Mouse (Mus musculus) layer of hippocampus, adult 9-10 months (tissue): Measurements from ENCODE around the gene Olfr552.
A peak's percentile ranks its signal among the peaks of the same experiment; 100 is the strongest.
"Not testable (repeated sequence)": the region's sequence is repeated elsewhere in the genome, so short reads cannot be mapped to it uniquely, and the experiment has no call there.

ENCODE experiments used
- DNase-seq: peaks from one replicate; pipeline ENCODE4 v3.0.0; 2022; ENCODE audit warnings: low spot score

Gene Olfr552

DNA sequence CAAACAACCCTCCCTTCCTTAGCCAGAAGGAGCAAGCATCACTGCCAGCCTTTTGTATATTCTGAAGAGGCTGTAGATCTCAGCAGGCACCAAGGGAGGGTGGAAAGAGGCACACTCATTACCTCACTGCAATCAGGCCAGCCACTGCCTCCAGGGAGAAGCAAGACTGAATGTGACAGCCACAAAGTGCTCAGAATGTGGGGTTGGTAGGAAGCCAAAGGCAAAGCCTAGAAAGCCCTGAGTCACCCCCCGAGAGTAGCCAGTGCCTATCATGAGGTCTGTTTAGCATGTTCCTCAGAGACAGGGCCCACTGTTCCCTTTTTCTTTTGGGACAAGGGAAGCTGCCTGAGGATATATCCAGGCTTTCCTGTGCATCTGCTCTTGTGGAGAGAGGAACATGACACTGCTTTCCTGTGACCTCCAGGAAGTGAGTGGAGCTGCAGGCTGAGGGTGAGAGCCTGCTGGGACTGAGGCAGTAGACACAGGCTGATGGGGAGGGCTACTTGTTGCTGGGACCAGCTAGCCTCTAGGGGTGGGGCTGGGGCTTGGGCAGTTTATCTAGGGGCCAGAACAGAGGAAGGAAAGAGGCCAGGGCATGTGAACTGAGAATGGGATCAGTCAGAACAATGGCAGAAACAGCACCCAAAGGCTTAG lies at the start of gene Olfr552:
Gene Olfr552 (plus strand): TSS at position 393 of the 654 bp plus-strand sequence.
- no peak for DNase-seq

DNA sequence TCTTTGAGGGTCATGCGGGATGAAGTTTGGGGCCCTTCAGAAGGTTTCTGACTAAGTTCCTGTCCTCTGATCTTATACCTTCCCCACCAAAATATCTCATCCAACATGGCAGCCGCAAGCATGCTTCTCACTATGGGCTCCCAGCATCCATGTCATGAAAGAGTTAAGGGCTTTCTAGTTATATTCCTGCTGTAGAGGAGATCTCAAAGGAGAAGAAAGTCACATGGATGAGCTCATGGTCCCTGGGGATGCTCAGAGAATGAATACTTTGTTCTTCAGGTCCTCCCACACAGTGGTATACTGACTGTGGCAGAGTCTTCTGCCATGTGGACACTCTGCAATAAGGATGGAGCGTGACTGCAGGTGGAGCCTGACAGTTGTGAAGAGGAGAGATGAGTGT lies 48.0 kb upstream of the Olfr552 start, which contains the start of gene Olfr549:
Gene Olfr549 (plus strand): TSS at position 301 of the 400 bp plus-strand sequence.
- no peak for DNase-seq

DNA sequence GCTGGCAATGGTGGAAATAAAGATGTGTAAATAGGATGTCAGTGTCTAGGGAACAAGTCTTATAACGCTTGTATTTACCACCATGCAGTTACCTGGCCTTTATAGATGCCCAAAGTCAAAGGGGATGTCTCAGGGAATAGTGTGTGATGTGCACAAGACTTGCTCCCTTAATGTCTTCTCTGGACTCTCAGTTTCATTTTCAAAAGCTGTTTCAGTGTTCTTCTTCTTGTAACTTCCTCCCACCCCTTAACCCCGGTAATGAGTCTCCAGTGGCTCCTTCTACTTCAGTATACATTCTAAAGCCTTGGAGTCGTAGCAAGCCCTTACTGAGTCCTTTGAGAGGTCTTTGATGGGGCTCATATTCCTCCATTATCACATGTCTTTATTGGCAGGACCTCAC lies 44.3 kb upstream of the Olfr552 start:
- no peak for DNase-seq

DNA sequence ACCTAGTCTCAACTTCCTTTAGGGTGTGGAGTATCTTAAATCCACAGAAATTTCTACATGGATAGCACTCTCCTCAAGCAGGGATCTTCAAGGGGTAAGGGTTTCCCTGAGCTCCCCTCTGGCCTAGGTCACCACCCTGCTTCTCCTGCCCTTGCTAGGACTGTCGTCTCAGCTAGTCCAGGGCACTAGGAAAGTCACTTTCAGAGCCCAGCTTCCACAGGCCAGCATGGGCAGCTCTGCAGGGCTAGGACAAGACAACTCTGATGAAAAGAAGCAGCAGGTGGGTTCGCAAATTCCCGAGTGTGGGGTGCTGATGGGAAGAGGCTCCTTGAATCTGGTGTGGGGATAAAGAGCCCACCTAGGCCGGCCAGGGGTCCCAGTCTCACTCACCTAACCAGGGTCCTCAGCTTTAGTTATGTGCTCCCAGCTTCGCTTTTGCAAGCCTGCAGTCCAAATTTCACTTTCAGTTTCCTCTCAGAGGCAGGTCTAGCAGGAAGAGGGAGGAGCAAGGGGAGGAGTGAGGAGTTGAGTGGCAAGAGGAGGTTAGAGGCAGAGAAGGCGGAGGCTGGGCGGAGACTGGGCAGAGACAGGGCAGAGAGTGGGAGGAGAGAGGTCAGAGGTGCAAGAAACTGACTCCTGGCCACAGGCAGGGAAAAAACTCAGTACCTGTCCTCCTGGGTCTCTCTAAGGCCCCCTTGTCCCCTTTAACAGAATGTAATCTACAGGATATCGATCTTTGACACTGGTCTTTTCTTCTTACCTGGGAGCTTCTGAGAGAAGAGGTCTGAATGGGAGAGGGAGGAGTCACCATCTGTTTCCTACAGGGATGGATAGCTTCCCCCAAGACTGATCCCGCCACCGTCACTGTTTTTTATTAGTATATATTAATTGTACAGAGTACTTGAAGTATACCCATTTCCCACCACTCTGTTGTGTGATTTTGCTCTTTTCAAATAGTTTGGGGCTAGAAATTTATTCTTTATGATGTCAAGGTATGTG lies 32.3 kb upstream of the Olfr552 start, which contains the start of gene Trim21:
Gene Trim21 (minus strand): TSS at position 488 of the 999 bp plus-strand sequence.
- DNase-seq = peak; percentile 30

DNA sequence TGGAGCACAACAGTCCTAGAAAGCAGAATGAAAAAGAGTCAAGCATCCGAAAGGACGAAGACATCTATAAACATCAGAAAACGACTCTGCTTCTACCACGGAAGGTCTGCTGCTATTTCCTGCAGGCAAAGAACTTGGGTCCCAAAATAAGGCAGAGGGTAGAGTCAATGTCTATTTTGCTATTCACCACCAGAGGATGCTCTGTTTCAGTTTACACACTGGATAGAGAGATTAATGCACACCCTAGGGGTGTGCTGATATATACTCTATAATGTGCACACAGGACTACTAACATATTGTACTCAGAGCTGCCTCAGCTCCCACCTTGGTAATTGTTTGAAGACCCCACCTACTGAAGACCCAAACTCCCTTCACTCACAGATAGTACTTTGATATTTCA lies 31.4 kb upstream of the Olfr552 start:
- no peak for DNase-seq

DNA sequence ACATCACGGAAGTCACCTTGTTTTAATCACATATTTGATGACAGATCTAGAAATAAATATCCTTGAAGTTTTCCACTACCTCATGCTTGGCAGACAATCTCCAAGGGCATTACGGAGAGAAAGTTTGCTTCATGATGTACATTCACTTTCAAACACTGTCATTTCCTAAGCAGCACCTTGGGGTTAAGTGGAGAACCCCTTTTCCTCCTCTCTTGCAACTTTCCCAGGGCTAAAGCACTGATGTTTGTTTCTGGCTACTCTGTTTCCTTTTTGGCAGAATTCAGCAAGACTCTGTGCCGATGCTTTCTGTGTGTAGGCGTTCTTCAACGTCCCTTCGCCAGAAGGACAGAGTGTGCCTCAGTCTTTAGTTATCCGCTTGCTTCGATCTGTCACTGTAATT lies 26.4 kb upstream of the Olfr552 start, which contains the start of gene Olfr550:
Gene Olfr550 (plus strand): TSS at position 301 of the 400 bp plus-strand sequence.
- DNase-seq = no peak

DNA sequence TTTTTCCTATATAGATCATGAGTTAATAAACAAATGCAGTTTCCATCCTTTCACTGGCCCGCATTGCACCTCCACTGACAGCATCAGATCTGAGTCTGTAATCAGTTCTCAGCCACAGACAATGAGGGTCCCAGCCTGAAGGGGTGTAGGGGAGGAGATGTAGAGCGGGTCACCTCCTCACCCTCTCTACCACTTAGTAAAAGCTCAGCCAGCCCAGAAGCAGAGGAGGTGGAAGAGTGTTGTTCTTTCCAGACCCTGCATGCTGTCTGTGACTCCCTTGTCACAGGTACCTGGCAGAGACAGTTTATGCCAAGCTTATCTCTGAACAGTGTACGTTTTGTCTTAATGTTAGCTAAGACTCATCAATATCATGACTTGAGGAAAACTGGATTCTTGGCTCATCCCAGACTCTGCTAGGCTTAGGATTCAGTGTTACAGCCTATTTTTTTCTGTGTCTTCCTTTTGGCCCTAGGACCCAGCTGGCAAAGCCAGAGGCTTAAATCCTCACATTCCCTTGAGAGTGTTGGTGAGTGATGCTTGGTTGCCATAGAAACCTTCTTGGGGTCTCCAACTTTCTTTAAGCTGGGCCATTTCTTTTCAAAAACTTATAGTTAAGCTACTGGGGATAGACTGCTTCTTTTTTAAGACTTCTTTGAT lies 24.3 kb upstream of the Olfr552 start:
- no peak for DNase-seq

DNA sequence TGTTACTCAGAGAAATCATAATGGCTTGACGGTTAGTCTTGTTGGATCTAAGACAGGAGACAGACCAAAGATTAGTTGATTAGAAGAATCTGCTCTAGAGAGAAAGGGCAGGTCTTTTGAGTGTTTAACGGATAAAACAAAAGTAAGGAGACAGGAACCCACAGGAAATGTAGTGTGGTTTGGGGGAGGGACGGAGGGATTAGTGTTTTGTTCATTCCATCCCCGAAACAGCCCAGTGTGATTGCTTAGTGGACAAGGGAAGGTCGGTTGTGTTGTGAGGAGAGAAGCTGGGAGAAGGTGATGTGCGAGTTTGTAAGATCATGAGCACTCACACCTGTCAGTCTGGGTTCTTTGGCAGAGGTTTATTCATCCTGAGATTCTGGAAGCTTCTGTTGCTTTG lies 21.6 kb upstream of the Olfr552 start:
- DNase-seq = no peak

DNA sequence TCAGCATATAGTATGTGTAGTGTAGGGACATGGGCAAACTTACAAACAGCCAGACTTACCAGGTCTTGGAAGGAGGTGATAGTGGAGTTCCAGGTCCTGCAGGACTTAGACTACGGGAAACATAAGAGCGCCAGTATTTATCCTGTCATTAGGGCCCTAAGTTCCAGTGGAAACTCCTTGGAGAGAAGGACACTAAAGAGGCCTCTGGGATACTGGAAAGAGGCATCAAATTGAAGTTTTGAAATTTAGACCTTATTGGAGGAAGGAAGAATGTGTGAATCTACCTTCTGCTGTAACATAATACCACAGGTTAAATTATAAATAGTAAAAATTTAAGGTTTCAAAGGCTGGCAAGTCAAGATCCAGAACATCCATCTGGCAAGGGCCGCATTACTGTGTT lies 5.8 kb upstream of the Olfr552 start, which contains the start of gene Olfr551:
Gene Olfr551 (minus strand): TSS at position 101 of the 400 bp plus-strand sequence.
- DNase-seq = no peak

DNA sequence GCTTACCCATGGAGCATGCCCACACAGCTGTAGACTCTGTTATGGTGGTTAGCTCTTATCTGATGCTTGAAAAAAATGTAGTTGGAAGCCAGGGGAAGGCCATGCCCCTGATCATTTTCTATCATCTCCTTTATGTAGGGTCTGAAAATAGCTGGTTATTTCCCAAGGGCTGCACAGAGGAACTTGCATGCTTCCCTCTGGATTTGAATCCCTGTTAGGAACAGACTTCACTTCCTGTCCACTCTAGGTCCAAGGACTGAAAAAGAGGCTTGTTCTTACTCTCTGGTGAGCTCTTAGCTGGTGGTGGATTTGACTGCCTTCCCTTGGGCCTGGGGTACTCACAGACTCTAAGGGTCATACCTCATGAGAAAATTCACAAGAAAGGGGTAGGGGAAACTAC lies 20.5 kb downstream of the Olfr552 start, which contains the start of gene Olfr553:
Gene Olfr553 (minus strand): TSS at position 101 of the 400 bp plus-strand sequence.
- no peak for DNase-seq

DNA sequence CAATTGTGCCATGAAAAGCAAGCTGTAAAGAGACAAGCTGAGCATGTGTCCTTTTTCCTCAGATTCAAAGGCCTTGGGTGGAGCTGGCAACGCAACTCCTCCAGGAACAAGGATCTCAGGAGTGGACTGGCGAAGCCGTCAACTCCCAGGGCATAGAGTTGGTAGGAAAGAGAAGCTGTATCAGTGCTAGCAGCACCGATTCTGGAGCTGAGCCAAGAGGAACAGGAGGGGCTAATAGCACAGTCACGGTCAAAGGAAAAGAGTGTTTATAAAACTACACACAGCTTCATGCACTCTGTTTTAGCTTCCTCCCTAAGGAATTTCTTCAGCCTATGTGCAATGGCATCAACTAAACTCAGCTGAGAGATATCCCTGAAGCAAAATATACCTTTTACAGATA lies 22.0 kb downstream of the Olfr552 start:
- DNase-seq = no peak

DNA sequence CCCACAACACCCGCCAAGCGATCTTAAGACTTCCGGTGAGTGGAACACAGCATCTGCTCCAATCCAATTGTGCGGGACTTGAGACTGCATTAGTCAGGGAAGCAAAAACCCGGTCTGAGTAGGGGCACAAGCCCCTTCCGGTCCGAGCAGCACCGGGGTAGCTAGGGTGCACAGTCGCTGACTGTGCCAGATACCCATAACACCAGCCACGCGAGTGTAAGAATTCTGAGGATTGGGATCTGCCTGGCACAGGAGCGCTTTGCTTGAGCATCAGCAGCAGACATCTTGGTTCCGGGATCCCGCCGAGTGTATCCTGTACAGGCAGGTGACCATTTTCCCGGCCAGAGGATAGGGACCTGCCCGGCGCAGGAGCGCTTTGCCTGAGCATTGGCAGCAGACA lies 22.8 kb downstream of the Olfr552 start:
- DNase-seq = not testable (repeated sequence)

DNA sequence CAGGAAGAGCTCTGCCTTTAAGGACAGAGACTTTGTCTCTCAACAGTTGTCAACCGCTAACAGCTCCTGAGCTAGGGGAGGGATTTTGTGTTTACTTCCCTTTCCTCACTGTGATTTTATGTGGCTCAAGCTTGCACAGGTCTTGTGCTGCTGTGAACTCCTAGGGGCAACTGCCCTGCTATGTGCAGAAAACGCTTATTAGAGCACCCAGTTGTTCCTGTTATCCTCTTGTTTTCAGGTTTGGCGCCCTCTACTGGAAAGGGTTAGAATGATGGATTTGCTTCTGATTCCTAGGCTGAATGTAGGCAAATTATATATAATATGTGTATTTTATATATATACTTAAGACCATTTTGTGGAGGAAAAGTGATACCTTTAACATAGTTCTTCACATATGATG lies 39.1 kb downstream of the Olfr552 start:
- peak; percentile 31 for DNase-seq

DNA sequence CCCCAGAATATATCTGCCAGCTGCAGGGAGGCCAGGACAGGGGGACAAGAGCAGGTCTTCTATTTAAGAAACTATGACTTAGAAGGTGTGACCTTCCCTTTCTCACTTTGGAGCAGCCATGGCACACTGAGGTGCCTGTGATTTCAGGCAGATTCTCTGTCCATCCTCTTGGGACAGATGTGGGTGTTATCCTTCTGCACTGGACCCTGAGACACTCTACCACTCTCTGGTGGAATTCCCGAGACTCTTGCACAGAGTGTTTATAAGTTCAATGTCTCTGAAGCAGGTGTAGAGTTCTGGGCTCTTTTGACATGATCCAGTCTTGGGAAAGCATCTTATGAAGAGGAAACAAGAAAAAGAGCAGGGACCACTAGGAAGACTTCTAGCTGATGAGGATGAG lies 40.6 kb downstream of the Olfr552 start, which contains the start of gene Olfr554:
Gene Olfr554 (plus strand): TSS at position 301 of the 400 bp plus-strand sequence.
- DNase-seq = no peak

DNA sequence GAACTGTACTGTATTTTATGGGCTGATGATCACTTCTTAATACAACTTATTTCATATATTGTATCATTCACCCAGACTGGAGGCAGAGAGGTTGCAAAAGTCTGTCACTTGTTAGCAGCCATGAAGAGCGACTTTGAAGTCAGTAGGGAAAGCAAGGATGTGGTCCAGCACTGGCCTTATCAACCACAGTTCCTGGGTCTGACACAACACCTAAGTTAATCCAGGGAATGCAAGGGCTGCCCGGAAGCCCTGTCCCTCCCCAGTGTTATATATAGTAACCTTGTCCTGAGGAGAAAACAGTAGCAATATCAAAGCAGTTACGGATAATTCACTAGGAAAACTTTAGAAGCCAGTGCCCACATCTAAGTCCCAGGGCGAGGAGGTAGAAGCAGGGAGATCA lies 47.4 kb downstream of the Olfr552 start:
- not testable (repeated sequence) for DNase-seq
